8 mouse cellular contexts compared by ENCODE assay signal in genomic region chr13:23424494-23425325, GRCm38 (mm10). TPM values are rescaled to one million over a fixed set of nuclear protein-coding genes. Genes with fewer than 3 reads are reported as not detected.
A peak's percentile ranks its signal among the peaks of the same experiment; 100 is the strongest.
DNase-seq lines count a peak whose midpoint lies in the region; ATAC-seq and TF ChIP-seq lines count a peak whose summit lies in the region.

No protein-coding gene starts in this region.

- no peak for TF ChIP-seq POLR2A in bone marrow macrophage, adult 2 months (IDR thresholded peaks at IDR 0.05; ENCODE audit: borderline replicate concordance, low read depth, low read length)

- no peaks in the 10 kb centered on the region for H3K27me3 ChIP-seq in heart, embryonic 11.5 days (ENCODE audit: control insufficient read depth, insufficient read depth, low read length)
- no peaks in the 10 kb centered on the region for H3K27me3 ChIP-seq in kidney, embryonic 15.5 days
- H3K27me3 ChIP-seq in limb, embryonic 15.5 days, result no peaks in the 10 kb centered on the region
- no peaks in the 10 kb centered on the region for H3K27me3 ChIP-seq in midbrain, embryonic 16.5 days (ENCODE audit: control insufficient read depth, insufficient read depth, low read depth, low read length)

- H3K4me2 ChIP-seq in heart, embryonic 11.5 days, result peak overlapping the region; percentile 69
- peak overlapping the region; percentile 64 for H3K4me2 ChIP-seq in kidney, embryonic 15.5 days
- H3K4me2 ChIP-seq in limb, embryonic 15.5 days, result peak overlapping the region; percentile 79
- H3K4me2 ChIP-seq in midbrain, embryonic 16.5 days (ENCODE audit: low read length), result peak overlapping the region; percentile 95

- H3K9ac ChIP-seq in heart, embryonic 11.5 days (ENCODE audit: low read depth, low read length), result peak overlapping the region; percentile 55
- peak overlapping the region; percentile 43 for H3K9ac ChIP-seq in kidney, embryonic 15.5 days
- H3K9ac ChIP-seq in limb, embryonic 15.5 days, result peak overlapping the region; percentile 26; the same call in 1 of the 2 replicates
- peak overlapping the region; percentile 27 for H3K9ac ChIP-seq in midbrain, embryonic 16.5 days (ENCODE audit: low read depth, low read length)

- ATAC-seq in erythroblast, adult 5-6 weeks (replicated peaks; ENCODE audit: low FRiP score, poor library complexity, severe bottlenecking), result peak; percentile 87
- peak; percentile 79 for ATAC-seq in heart, embryonic 11.5 days (replicated peaks; ENCODE audit: insufficient number of reproducible peaks, low FRiP score, low TSS enrichment)
- peak; percentile 87 for ATAC-seq in kidney, embryonic 15.5 days (replicated peaks; ENCODE audit: low FRiP score)
- peak; percentile 79 for ATAC-seq in limb, embryonic 15.5 days (ENCODE audit: insufficient number of reproducible peaks, low FRiP score, low TSS enrichment, low read depth)
- peak; percentile 84 for ATAC-seq in midbrain, embryonic 16.5 days

- peak; percentile 66 for TF ChIP-seq CTCF in bone marrow macrophage, adult 2 months (IDR thresholded peaks at IDR 0.05; ENCODE audit: low read depth, low read length)

- no peak overlapping the region for H3K27ac ChIP-seq in bone marrow macrophage, adult 2 months (ENCODE audit: insufficient read depth, low read depth, low read length)
- H3K27ac ChIP-seq in heart, embryonic 11.5 days (ENCODE audit: low read depth, low read length), result no peak overlapping the region
- H3K27ac ChIP-seq in kidney, embryonic 15.5 days, result 0 out of 2 replicates have a peak overlapping the region, but pooled peaks have one; percentile 25
- peak overlapping the region; percentile 60 for H3K27ac ChIP-seq in limb, embryonic 15.5 days
- H3K27ac ChIP-seq in midbrain, embryonic 16.5 days (ENCODE audit: low read length), result no peak overlapping the region

- DNase-seq in CD4-positive helper T cell, adult 2 months (ENCODE audit: low read depth, low spot score), result peak; percentile 96
- DNase-seq in spleen, postnatal 14 days (ENCODE audit: low spot score in 2 of 2), result peak; percentile 79 to 85

- H3K4me3 ChIP-seq in bone marrow macrophage, adult 2 months (ENCODE audit: insufficient read depth, low read length), result peak overlapping the region; percentile 36
- H3K4me3 ChIP-seq in heart, embryonic 11.5 days (ENCODE audit: low read depth, low read length), result peak overlapping the region; percentile 97
- peak overlapping the region; percentile 88 for H3K4me3 ChIP-seq in kidney, embryonic 15.5 days (replicated peaks)
- peak overlapping the region; percentile 97 for H3K4me3 ChIP-seq in limb, embryonic 15.5 days
- peak overlapping the region; percentile 34 for H3K4me3 ChIP-seq in midbrain, embryonic 16.5 days (ENCODE audit: low read depth, low read length)

- whole genome bisulfite sequencing in heart, embryonic 11.5 days (ENCODE audit: insufficient replicate concordance), result under 1% methylated on average over 25 of the region's 25 CpGs
- WGBS in kidney, embryonic 15.5 days, result 2% methylated on average over 25 of the region's 25 CpGs
- WGBS in limb, embryonic 15.5 days, result 1% methylated on average over 25 of the region's 25 CpGs
- WGBS in midbrain, embryonic 16.5 days, result 2% methylated on average over 25 of the region's 25 CpGs

- H3K36me3 ChIP-seq in heart, embryonic 11.5 days (ENCODE audit: control insufficient read depth, insufficient read depth, low read length), result peaks cover 10% of the 10 kb centered on the region; the same call in 1 of the 2 replicates
- peaks cover 28% of the 10 kb centered on the region for H3K36me3 ChIP-seq in kidney, embryonic 15.5 days
- peaks cover 28% of the 10 kb centered on the region for H3K36me3 ChIP-seq in limb, embryonic 15.5 days
- H3K36me3 ChIP-seq in midbrain, embryonic 16.5 days (ENCODE audit: control insufficient read depth, insufficient read depth, low read length), result 0 out of 2 replicates have a peak, but pooled peaks cover 4% of the 10 kb centered on the region

- H3K4me1 ChIP-seq in bone marrow macrophage, adult 2 months (ENCODE audit: control insufficient read depth, insufficient read depth, low read length), result peaks cover 7% of the 10 kb centered on the region; the same call in 1 of the 2 replicates
- H3K4me1 ChIP-seq in heart, embryonic 11.5 days (ENCODE audit: control insufficient read depth, insufficient read depth, low read length), result peaks cover 9% of the 10 kb centered on the region
- H3K4me1 ChIP-seq in kidney, embryonic 15.5 days, result peaks cover 38% of the 10 kb centered on the region
- peaks cover 21% of the 10 kb centered on the region for H3K4me1 ChIP-seq in limb, embryonic 15.5 days
- H3K4me1 ChIP-seq in midbrain, embryonic 16.5 days (ENCODE audit: control insufficient read depth, insufficient read depth, low read length), result peaks cover 15% of the 10 kb centered on the region

- H3K9me3 ChIP-seq in heart, embryonic 11.5 days (replicated peaks; ENCODE audit: control insufficient read depth, low read length), result no peaks in the 10 kb centered on the region
- H3K9me3 ChIP-seq in kidney, embryonic 15.5 days (replicated peaks), result no peaks in the 10 kb centered on the region
- no peaks in the 10 kb centered on the region for H3K9me3 ChIP-seq in limb, embryonic 15.5 days
- no peaks in the 10 kb centered on the region for H3K9me3 ChIP-seq in midbrain, embryonic 16.5 days (replicated peaks; ENCODE audit: control insufficient read depth, low read length, poor library complexity, severe bottlenecking)

RNA-seq across cellular contexts. Expression of gene Abt1, which starts 1.0 kb away (rescaled TPM):
- polyA plus RNA-seq in bone marrow macrophage, adult 2 months (2012; ENCODE audit: insufficient read depth, insufficient read length, missing spikeins), result 4.8 and 4.9 TPM in 2 replicates
- total RNA-seq in erythroblast, adult 5-6 weeks (2015; ENCODE audit: low replicate concordance), result 1.7 and 1.9 TPM in 2 replicates
- total RNA-seq in erythroblast, adult 5-6 weeks (2017; ENCODE audit: low replicate concordance), result 1.4 and 1.7 TPM in 2 replicates
- polyA plus RNA-seq in heart, embryonic 11.5 days (2014; fragmentation: Nextera tagmentation; extraction: Ambion mirVana), result 8.9 and 9.8 TPM in 2 replicates
- 13.5 and 13.7 TPM in 2 replicates for polyA plus RNA-seq in kidney, embryonic 15.5 days (2015; fragmentation: Nextera tagmentation; extraction: Ambion mirVana)
- 11.9 and 13.9 TPM in 2 replicates for polyA plus RNA-seq in limb, embryonic 15.5 days (2015; fragmentation: Nextera tagmentation; extraction: Ambion mirVana)
- polyA plus RNA-seq in midbrain, embryonic 16.5 days (2015; fragmentation: Nextera tagmentation; extraction: Ambion mirVana), result 9.1 and 11.0 TPM in 2 replicates

RNA-seq across cellular contexts. Expression of gene Btn1a1, which starts 41.0 kb away (rescaled TPM):
- polyA plus RNA-seq in bone marrow macrophage, adult 2 months (2012; ENCODE audit: insufficient read depth, insufficient read length, missing spikeins), result not detected in 2 replicates
- total RNA-seq in erythroblast, adult 5-6 weeks (2015; ENCODE audit: low replicate concordance), result 4.2 and 4.4 TPM in 2 replicates
- 6.5 and 15.5 TPM in 2 replicates for total RNA-seq in erythroblast, adult 5-6 weeks (2017; ENCODE audit: low replicate concordance)
- 0.97 and 1.7 TPM in 2 replicates for polyA plus RNA-seq in heart, embryonic 11.5 days (2014; fragmentation: Nextera tagmentation; extraction: Ambion mirVana)
- polyA plus RNA-seq in kidney, embryonic 15.5 days (2015; fragmentation: Nextera tagmentation; extraction: Ambion mirVana), result 0.08 and 0.12 TPM in 2 replicates
- polyA plus RNA-seq in limb, embryonic 15.5 days (2015; fragmentation: Nextera tagmentation; extraction: Ambion mirVana), result 0.18 and 0.22 TPM in 2 replicates
- polyA plus RNA-seq in midbrain, embryonic 16.5 days (2015; fragmentation: Nextera tagmentation; extraction: Ambion mirVana), result 0.10 and 0.31 TPM in 2 replicates

RNA-seq across cellular contexts. Expression of gene Zfp322a, which starts 55.7 kb away (rescaled TPM):
- 14.9 and 16.4 TPM in 2 replicates for polyA plus RNA-seq in bone marrow macrophage, adult 2 months (2012; ENCODE audit: insufficient read depth, insufficient read length, missing spikeins)
- total RNA-seq in erythroblast, adult 5-6 weeks (2015; ENCODE audit: low replicate concordance), result 10.4 and 10.8 TPM in 2 replicates
- 10.9 and 11.2 TPM in 2 replicates for total RNA-seq in erythroblast, adult 5-6 weeks (2017; ENCODE audit: low replicate concordance)
- 43.4 and 43.7 TPM in 2 replicates for polyA plus RNA-seq in heart, embryonic 11.5 days (2014; fragmentation: Nextera tagmentation; extraction: Ambion mirVana)
- 48.8 and 48.9 TPM in 2 replicates for polyA plus RNA-seq in kidney, embryonic 15.5 days (2015; fragmentation: Nextera tagmentation; extraction: Ambion mirVana)
- polyA plus RNA-seq in limb, embryonic 15.5 days (2015; fragmentation: Nextera tagmentation; extraction: Ambion mirVana), result 42.4 and 44.2 TPM in 2 replicates
- polyA plus RNA-seq in midbrain, embryonic 16.5 days (2015; fragmentation: Nextera tagmentation; extraction: Ambion mirVana), result 55.5 and 57.4 TPM in 2 replicates

Comparison
In these comparisons a context has a peak if more than half of its experiments do, and no peak if none do; other contexts are left out.
1. H3K27ac ChIP-seq: peak in kidney, embryonic 15.5 days (single experiment) and limb, embryonic 15.5 days (single experiment); none in bone marrow macrophage, adult 2 months (single experiment), heart, embryonic 11.5 days (single experiment) and midbrain, embryonic 16.5 days (single experiment).
2. H3K4me3 ChIP-seq: peak in every context shown above with its lines; median percentile 97 in heart, embryonic 11.5 days; 97 in limb, embryonic 15.5 days; 88 in kidney, embryonic 15.5 days; 36 in bone marrow macrophage, adult 2 months; 34 in midbrain, embryonic 16.5 days.
3. Peak in every context shown above with its lines, with median percentiles within 50 percentile points of each other: ATAC-seq, H3K4me2 ChIP-seq and H3K9ac ChIP-seq.